Mouse (Mus musculus) testis, adult 2 months (tissue): ENCODE data around the gene Cyp2d11.

Source experiments
- CTCF ChIP-seq: fragments of 200-500 bp; IDR thresholded peaks from 2 replicates; pipeline ENCODE4 v1.5.1; 2012; ENCODE audit warnings: low read depth, mild to moderate bottlenecking, inconsistent platforms, low read length, moderate library complexity; ENCODE audit not compliant: control insufficient read depth, insufficient read depth, insufficient replicate concordance
- POLR2A ChIP-seq: fragments of 200-500 bp; IDR thresholded peaks from 2 replicates; pipeline ENCODE4 v1.6.1; 2012; ENCODE audit warnings: low read depth, mild to moderate bottlenecking, inconsistent platforms, low read length, moderate library complexity; ENCODE audit not compliant: control insufficient read depth

DNA sequence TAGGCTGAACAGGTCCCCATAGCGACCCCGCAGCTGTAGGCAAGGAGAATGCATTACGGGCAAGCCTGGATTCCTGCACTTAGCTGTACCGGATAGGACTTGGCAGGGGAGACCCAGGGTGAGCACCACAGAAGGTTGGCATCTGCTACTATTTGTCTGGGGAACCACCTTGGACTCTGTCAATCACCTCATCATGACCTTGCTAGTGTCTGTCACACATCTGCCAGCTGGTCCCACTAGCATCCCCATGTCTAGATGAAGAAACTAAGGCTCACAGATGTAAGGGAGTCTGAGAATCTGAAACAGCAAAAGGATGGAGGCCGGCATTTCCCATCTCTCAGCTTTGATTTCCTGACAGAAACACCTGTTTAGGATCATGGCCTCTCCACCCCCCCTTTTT is 19.4 kb downstream of the Cyp2d11 start:
- TF ChIP-seq CTCF (no peak), POLR2A (no peak)
